Mouse (Mus musculus) adrenal gland, adult 8-10 months (tissue): ENCODE measurements around the gene 1700023F06Rik. TPM values are rescaled to one million over a fixed set of nuclear protein-coding genes. Genes with fewer than 3 reads are reported as not detected.

Source experiments
- DNase-seq: peaks from one replicate; pipeline ENCODE4 v3.0.0; 2022
- total RNA-seq, 4 experiments: library from RNA; stranded (reverse); gene quantifications; 2 replicates each; pipeline ENCODE4 v1.2.4; 2022

The 1700023F06Rik gene
- total RNA-seq, 4 experiments from 2014 or later: 0.27 to 0.83 (median 0.66) TPM; not detected in 1

- no peak for DNase-seq
Measured at GRCm38 (mm10) chr11:103181349-103181748, 27.0 kb downstream of the 1700023F06Rik start.

GRCm38 (mm10) chr11:103180426-103180825 is 27.9 kb downstream of the 1700023F06Rik start:
- DNase-seq: no peak

GRCm38 (mm10) chr11:103178748-103179147 is 29.6 kb downstream of the 1700023F06Rik start:
- no peak for DNase-seq

GRCm38 (mm10) chr11:103177815-103178485 is 30.4 kb downstream of the 1700023F06Rik start:
- DNase-seq: no peak

- DNase-seq: no peak
Measured at GRCm38 (mm10) chr11:103177216-103177615, 31.1 kb downstream of the 1700023F06Rik start.

- DNase-seq: no peak
Measured at GRCm38 (mm10) chr11:103176510-103176909, 31.8 kb downstream of the 1700023F06Rik start.

- no peak for DNase-seq
Measured at GRCm38 (mm10) chr11:103175688-103176442, 32.5 kb downstream of the 1700023F06Rik start.

- DNase-seq: peak; percentile 73
Measured at GRCm38 (mm10) chr11:103174891-103175391, 33.4 kb downstream of the 1700023F06Rik start.

GRCm38 (mm10) chr11:103174411-103174832 is 33.9 kb downstream of the 1700023F06Rik start:
- peak; percentile 77 for DNase-seq

- DNase-seq: no peak
Measured at GRCm38 (mm10) chr11:103173771-103174344, 34.5 kb downstream of the 1700023F06Rik start.

GRCm38 (mm10) chr11:103173041-103173770 is 35.2 kb downstream of the 1700023F06Rik start:
- DNase-seq: no peak

- DNase-seq: no peak
Measured at GRCm38 (mm10) chr11:103172392-103173040, 35.8 kb downstream of the 1700023F06Rik start.

- no peak for DNase-seq
Measured at GRCm38 (mm10) chr11:103171703-103172391, 36.5 kb downstream of the 1700023F06Rik start.

- DNase-seq: no peak
Measured at GRCm38 (mm10) chr11:103171286-103171620, 37.1 kb downstream of the 1700023F06Rik start.

GRCm38 (mm10) chr11:103170494-103171285 is 37.7 kb downstream of the 1700023F06Rik start, which contains the start of gene Fmnl1:
Gene Fmnl1, plus strand, starts transcription at chr11:103171107.
- DNase-seq: no peak

GRCm38 (mm10) chr11:103170111-103170493 is 38.3 kb downstream of the 1700023F06Rik start:
- DNase-seq: no peak

GRCm38 (mm10) chr11:103169664-103170063 is 38.7 kb downstream of the 1700023F06Rik start:
- DNase-seq: no peak

GRCm38 (mm10) chr11:103168690-103169390 is 39.5 kb downstream of the 1700023F06Rik start:
- no peak for DNase-seq

- DNase-seq: no peak
Measured at GRCm38 (mm10) chr11:103164391-103164790, 44.0 kb downstream of the 1700023F06Rik start.

- no peak for DNase-seq
Measured at GRCm38 (mm10) chr11:103162132-103162531, 46.2 kb downstream of the 1700023F06Rik start.
